Mouse (Mus musculus) Patski (cell line): Measurements from ENCODE around the gene Aig1. TPM values are rescaled to one million over a fixed set of nuclear protein-coding genes. Genes with fewer than 3 reads are reported as not detected.

ENCODE experiments used
- ATAC-seq: fragments of 100-300 bp; one replicate; pipeline ENCODE4 v1.8.0; 2021
- CTCF ChIA-PET: fragments of 350-600 bp; sonication (Branson Sonifier 250); formaldehyde crosslinking; loops from one replicate; lab custom pipeline; 2022; ENCODE audit warnings: inconsistent platforms; lab: Charles Lee
- POLR2A ChIA-PET: fragments of 350-600 bp; sonication (Branson Sonifier 250); formaldehyde crosslinking; loops from one replicate; lab custom pipeline; 2022; ENCODE audit warnings: antibody characterized with exemption, inconsistent platforms; lab: Charles Lee
- DNase-seq: peaks from one replicate; pipeline ENCODE4 v3.0.0-alpha.2; 2011; ENCODE audit warnings: low read depth, low spot score
- H3K27me3 ChIP-seq: fragments of 371-371 bp; one replicate; pipeline ENCODE4 v1.5.1; 2021
- CTCF ChIP-seq: fragments of 100-300 bp; IDR thresholded peaks from one replicate; pipeline ENCODE4 v1.5.1; 2021
- in situ Hi-C: fragments of 300-500 bp; cut with MboI; formaldehyde crosslinking; loops from 3 replicates; pipeline ENCODE4 v1.11.1; 2018; ENCODE audit warnings: low pct_unique_long_range_greater_than_20kb, mixed read lengths
- polyA plus RNA-seq: library from polyadenylated mRNA; unstranded; gene quantifications from one replicate; pipeline ENCODE4 v1.2.3, GENCODE M21; 2021

The Aig1 gene
- polyA plus RNA-seq, 1 experiment from 2014 or later, result 17.8 TPM

DNA sequence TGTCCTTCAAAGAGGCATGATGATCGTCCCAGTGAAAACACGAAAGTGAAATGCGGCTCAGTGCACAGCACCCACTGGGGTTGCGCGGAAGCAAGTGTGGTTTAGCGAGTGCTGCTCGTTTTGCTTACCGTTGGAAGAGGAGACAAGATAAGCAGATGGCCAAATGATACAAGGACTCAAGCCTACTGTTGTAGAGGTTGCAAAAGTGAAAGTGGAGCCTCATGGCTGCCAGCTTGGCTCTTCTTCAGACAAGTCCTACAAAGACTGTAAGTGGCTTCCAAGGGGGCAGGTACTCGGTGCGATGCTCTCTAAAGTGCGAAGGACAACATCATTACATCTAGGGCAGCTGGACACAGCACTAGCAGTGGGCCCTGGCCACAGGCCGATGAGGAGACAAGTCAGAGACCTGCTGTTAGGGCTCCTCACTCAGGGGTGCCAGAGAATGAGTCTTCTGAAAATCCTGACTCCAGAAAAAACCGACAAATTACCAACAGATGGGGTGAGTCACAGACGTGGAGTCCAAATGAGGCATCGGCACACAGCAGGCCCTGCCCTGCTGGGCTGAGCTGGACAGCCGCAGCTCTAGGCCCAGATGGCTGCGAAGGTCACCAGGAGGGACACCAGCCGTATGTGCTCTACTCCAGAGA, 129.2 kb downstream of the Aig1 start:
- POLR2A ChIA-PET, result no interaction called here
- no peaks in the 10 kb centered on the region for H3K27me3 ChIP-seq
- ATAC-seq (no peak), DNase-seq (no peak)
- in situ Hi-C loops, result no loop called here
- CTCF ChIA-PET, result interaction anchor here (0.7 kb wide), 1 partner anchor 12 kb away, joined by 3 read pairs; no protein-coding TSS in a partner anchor
- TF ChIP-seq CTCF, result no peak

- H3K27me3 ChIP-seq, result no peaks in the 10 kb centered on the region
- CTCF ChIA-PET, result no interaction called here
- no peak for TF ChIP-seq CTCF
- ATAC-seq (no peak), DNase-seq (no peak)
- POLR2A ChIA-PET, result no interaction called here
- in situ Hi-C loops, result no loop called here
These were observed 138.6 kb downstream of the Aig1 start for GRCm38 (mm10) chr10:13730039-13730748.

DNA sequence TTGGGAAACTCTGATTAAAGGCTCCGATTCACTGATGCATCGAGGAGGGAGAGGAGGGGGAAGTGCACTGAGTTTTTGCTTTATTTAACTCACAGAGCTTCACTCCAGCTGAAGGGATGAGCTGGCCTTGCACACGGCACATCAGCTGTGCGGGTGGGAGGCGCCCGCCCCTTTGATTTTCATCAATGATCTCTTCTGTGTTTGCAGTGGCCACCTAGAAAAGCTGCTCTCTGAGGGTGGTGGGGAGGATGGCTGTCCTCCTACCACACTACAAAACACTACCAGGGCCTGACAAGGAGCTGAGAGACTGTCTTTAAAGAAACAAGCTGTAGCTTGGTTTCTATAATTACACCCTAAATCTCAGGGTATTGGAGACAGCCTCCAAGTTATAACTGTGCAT, 141.1 kb downstream of the Aig1 start:
- in situ Hi-C loops, result no loop called here
- ChIA-PET POLR2A (no interaction called here), CTCF (interaction anchor here (1.3 to 1.4 kb wide), 2 partner anchors 9 to 12 kb away, joined by 3 to 4 read pairs; no protein-coding TSS in a partner anchor)
- DNase-seq, result no peak
- no peaks in the 10 kb centered on the region for H3K27me3 ChIP-seq
- ATAC-seq, result no peak
- no peak for TF ChIP-seq CTCF

- ChIA-PET POLR2A (no interaction called here), CTCF (no interaction called here)
- no peaks in the 10 kb centered on the region for H3K27me3 ChIP-seq
- no peak for TF ChIP-seq CTCF
- no peak for ATAC-seq
- in situ Hi-C loops, result no loop called here
- no peak for DNase-seq
These were observed 142.6 kb downstream of the Aig1 start for GRCm38 (mm10) chr10:13726206-13726605.

- ATAC-seq (no peak), DNase-seq (no peak)
- POLR2A ChIA-PET, result no interaction called here
- TF ChIP-seq CTCF, result no peak
- no peaks in the 10 kb centered on the region for H3K27me3 ChIP-seq
- in situ Hi-C loops, result no loop called here
- CTCF ChIA-PET, result no interaction called here
These were observed 143.5 kb downstream of the Aig1 start for GRCm38 (mm10) chr10:13725276-13725675.

- in situ Hi-C loops, result no loop called here
- no peak for ATAC-seq
- CTCF ChIA-PET, result no interaction called here
- TF ChIP-seq CTCF, result no peak
- H3K27me3 ChIP-seq, result no peaks in the 10 kb centered on the region
- DNase-seq, result no peak
- POLR2A ChIA-PET, result no interaction called here
These were observed 152.6 kb downstream of the Aig1 start for GRCm38 (mm10) chr10:13716132-13716531.

- ATAC-seq, result no peak
- DNase-seq, result no peak
- POLR2A ChIA-PET, result no interaction called here
- TF ChIP-seq CTCF, result no peak
- in situ Hi-C loops, result no loop called here
- CTCF ChIA-PET, result interaction anchor here (1.7 kb wide), 1 partner anchor 28 kb away, joined by 4 read pairs; no protein-coding TSS in a partner anchor
- H3K27me3 ChIP-seq, result no peaks in the 10 kb centered on the region
These were observed 153.2 kb downstream of the Aig1 start for GRCm38 (mm10) chr10:13715584-13715983.

GRCm38 (mm10) chr10:13714920-13715293, 153.9 kb downstream of the Aig1 start:
- TF ChIP-seq CTCF, result no peak
- in situ Hi-C loops, result no loop called here

GRCm38 (mm10) chr10:13714199-13714919, 154.4 kb downstream of the Aig1 start:
- no peak for TF ChIP-seq CTCF
- no peak for ATAC-seq
- no peak for DNase-seq
- in situ Hi-C loops, result no loop called here
- CTCF ChIA-PET, result interaction anchor here (1.7 kb wide), 1 partner anchor 29 kb away, joined by 4 read pairs; no protein-coding TSS in a partner anchor
- POLR2A ChIA-PET, result no interaction called here
- H3K27me3 ChIP-seq, result no peaks in the 10 kb centered on the region

More at GRCm38 (mm10) chr10:13714920-13715293, 153.9 kb downstream of the Aig1 start:
- ChIA-PET POLR2A (no interaction called here), CTCF (interaction anchor here (1.7 kb wide), 1 partner anchor 29 kb away, joined by 4 read pairs; no protein-coding TSS in a partner anchor)
- H3K27me3 ChIP-seq, result no peaks in the 10 kb centered on the region
- DNase-seq, result no peak
- no peak for ATAC-seq

GRCm38 (mm10) chr10:13713711-13714110, 155.1 kb downstream of the Aig1 start:
- no peak for ATAC-seq
- ChIA-PET CTCF (interaction anchor here (1.7 kb wide), 1 partner anchor 30 kb away, joined by 4 read pairs; no protein-coding TSS in a partner anchor), POLR2A (no interaction called here)
- in situ Hi-C loops, result no loop called here
- no peak for DNase-seq
- no peak for TF ChIP-seq CTCF
- no peaks in the 10 kb centered on the region for H3K27me3 ChIP-seq
